Mouse (Mus musculus) kidney, adult 2 months (tissue): ENCODE measurements around the gene Tex11.

Source experiments
- CTCF ChIP-seq: fragments of 200-500 bp; conservative IDR thresholded peaks from 2 replicates; pipeline ENCODE4 v1.5.1; 2011; ENCODE audit warnings: low read depth, mild to moderate bottlenecking, control low read depth, low read length, moderate library complexity, mixed read lengths; ENCODE audit not compliant: insufficient read depth, insufficient read length
- POLR2A ChIP-seq: fragments of 200-500 bp; IDR thresholded peaks from one replicate; pipeline ENCODE4 v1.6.1; 2011; ENCODE audit warnings: low read depth, low read length, control low read depth

DNA sequence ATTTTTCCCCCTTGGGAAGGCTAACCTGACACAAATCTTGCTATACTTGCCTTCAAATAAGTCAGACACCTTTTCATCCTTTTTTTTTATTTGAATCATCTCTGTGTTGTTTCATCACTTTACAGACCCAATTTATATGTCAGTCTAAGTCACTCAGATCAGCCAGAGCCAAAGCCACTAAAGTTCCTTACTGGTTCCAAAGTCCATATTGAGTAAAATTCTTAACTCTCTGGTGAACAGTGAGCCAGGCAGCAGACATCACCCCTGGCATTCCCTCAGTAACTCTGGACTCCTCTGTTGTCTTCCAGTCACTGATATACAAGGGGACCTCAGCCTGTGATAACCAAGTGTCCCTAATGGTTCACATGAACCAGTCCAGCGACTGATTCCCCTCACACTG is 233.9 kb downstream of the Tex11 start:
- TF ChIP-seq CTCF (no peak), POLR2A (no peak)
